Mouse (Mus musculus) ovary, adult 18-20 months (tissue): Measurements from ENCODE around the gene Dnm2.
"Not testable (repeated sequence)": the region's sequence is repeated elsewhere in the genome, so short reads cannot be mapped to it uniquely, and the experiment has no call there.

Experiments used
- DNase-seq: peaks from one replicate; pipeline ENCODE4 v3.0.0; 2022; ENCODE audit warnings: low spot score, mixed read lengths

Dnm2 gene

GRCm38 (mm10) chr9:21505767-21506166 is 81.1 kb downstream of the Dnm2 start:
- no peak for DNase-seq

DNA sequence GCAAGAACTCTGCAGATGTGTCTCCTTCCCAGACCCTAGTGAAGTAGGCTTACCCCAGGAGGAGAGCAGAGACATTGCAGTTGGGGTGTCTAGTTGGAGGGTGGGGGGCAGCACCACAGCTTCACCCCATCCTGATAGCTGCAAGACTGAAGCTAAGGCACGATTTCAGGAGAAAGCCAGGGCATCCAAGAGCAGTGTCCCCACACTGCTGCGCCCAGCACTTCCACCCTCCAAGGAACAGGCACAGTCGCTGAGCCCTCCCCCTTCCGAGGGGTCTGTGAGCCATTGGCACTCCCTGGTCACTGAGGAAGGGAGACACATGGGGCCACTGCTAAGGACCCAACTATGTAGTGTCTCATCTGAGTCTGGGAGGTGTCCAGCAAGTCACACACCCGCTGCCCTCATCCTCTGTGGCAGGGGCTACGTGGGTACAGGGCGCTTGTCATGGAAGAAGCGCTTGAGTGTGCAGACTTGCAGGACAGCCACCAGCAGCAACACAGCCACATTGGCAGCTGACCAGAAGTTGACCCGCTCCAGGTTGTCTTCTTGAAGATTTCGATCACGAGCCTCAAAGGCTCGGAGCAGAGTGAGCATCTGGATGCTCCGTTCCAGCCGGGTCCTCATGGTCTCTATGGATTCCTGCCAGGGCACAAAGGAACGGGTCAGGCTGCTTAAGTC is 83.2 kb downstream of the Dnm2 start:
- DNase-seq: no peak

- DNase-seq: no peak
Observed at GRCm38 (mm10) chr9:21508871-21509404, 84.2 kb downstream of the Dnm2 start.

DNA sequence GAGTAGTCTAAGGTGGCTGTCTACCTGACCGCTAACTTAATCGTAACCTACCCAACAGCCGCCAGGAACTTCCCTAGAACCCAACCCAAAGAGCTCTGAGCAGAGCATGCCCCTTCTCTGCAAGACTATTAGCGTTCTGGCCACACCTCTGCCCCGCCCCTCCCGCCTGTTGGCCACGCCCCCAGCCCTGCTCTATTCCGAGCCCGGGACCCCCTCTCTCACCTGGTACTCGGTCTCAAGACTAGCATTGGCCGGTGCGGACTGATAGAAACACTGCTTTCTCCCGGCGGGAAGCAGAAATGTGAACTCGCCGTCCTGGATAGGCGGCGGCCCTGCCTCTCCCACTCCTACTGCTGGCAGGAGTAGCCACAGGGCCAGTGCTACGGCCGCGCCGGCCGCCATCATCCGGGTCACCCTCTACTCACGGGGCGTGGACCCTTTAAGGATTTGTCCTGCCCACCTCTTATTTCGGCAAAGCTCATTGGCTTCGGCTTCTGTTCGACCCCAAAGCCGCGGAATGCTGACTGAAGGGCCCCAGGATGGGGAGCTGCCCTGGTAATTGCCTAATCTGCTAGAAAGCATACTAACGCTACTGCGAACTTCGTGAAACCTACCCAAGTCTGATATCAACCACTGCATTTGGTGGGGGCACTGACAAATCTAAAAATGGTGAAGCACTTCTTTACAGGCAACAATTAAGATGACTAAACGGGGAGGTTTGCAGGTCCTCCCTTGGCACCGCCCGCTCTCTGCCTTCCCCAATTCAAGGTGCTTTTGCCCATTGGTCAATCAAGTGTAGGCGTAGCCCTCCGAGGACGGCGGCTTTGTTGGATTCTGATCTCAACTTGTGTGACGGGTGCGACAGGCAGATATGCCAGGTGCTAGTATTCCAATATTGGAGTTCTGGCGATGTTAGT is 85.3 kb downstream of the Dnm2 start, which contains the start of gene Tmed1:
Gene Tmed1 (minus strand): TSS at position 481 of the 917 bp plus-strand sequence.
- peak; percentile 90 for DNase-seq

DNA sequence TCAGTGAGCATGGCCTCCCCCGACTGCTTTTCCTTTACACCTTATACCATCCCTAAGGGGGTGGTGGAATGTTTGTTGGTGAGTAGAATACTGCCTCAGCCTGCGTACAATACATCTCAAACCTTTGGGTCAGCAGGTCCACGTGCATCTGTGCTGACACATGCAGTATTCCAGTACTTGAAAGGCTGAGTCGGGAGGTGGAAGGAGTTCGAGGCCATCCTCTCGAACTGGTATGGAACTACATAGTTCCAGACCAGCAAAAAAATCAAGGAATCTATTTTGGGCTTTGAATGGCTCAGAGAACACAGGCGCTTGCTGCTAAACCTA is 85.9 kb downstream of the Dnm2 start:
- DNase-seq: no peak

DNA sequence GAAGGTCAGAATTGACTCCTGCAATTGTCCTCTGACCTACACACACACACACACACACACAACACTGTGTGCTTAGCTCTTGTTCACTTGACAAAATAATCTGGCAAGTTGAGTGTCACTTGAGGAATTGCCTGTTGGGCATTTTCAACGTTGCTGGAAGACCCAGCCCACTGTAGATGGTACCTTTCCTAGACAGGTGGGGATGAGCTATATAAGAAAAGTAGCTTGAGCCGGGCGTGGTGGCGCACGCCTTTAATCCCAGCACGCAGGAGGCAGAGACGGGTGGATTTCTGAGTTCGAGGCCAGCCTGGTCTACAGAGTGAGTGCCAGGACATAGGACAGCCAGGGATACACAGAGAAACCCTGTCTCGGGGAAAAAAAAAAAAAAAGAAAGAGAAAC is 86.3 kb downstream of the Dnm2 start:
- no peak for DNase-seq

GRCm38 (mm10) chr9:21513466-21513865 is 88.8 kb downstream of the Dnm2 start:
- DNase-seq: no peak

GRCm38 (mm10) chr9:21517947-21518495 is 93.3 kb downstream of the Dnm2 start:
- DNase-seq: no peak

DNA sequence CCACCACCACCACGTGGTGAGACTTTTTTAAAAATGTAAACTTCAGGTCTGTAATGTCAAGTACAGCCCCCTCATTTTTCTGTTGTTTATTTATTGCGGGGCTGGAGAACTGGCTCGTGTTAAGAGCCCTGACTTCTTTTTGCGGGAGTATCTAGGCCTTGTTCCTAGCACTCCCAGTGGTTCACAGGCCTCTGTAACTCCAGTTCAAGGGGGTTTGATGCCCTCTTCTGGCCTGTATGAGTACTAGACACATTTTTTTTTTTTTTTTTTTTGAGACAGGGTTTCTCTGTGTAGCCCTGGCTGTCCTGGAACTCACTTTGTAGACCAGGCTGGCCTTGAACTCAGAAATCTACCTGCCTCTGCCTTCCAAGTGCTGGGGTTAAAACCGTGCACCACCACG is 94.0 kb downstream of the Dnm2 start:
- DNase-seq: not testable (repeated sequence)

DNA sequence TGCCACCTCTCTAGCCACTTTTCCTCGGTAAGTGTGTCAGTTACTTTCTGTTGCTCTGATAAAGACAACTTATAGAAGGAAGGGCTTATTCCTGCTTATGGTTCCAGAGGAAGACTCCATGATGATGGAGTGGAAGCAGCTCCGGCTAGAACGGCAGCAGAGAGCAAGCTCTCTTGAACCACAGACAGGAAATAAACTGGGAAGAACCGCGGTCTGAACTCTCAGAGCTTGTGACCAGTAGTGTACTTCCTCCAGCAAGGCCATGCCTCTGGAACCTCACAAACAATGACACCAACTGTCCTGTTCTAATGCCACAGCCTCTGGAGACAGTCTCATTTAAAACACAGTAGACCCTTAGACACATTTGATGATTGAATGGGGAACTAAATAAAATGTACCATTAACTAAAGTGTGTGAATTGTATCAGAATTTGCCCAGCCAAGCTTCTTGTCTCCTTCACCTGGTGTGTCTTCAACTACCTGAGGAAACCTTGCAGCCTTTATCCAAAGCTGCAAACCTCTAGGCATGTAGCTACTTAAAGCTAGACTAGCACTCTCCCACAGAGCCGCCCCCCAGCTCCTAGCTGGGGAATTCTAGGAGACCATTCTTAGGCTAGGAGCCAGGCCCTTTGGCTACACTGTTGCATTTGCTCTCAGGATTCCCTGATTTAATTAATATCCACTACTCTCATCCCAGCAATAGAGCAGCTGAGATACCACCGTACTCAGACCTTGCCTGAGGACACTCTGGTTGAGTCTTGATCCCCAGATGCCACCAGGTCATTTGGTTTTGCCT is 100.6 kb downstream of the Dnm2 start:
- no peak for DNase-seq

DNA sequence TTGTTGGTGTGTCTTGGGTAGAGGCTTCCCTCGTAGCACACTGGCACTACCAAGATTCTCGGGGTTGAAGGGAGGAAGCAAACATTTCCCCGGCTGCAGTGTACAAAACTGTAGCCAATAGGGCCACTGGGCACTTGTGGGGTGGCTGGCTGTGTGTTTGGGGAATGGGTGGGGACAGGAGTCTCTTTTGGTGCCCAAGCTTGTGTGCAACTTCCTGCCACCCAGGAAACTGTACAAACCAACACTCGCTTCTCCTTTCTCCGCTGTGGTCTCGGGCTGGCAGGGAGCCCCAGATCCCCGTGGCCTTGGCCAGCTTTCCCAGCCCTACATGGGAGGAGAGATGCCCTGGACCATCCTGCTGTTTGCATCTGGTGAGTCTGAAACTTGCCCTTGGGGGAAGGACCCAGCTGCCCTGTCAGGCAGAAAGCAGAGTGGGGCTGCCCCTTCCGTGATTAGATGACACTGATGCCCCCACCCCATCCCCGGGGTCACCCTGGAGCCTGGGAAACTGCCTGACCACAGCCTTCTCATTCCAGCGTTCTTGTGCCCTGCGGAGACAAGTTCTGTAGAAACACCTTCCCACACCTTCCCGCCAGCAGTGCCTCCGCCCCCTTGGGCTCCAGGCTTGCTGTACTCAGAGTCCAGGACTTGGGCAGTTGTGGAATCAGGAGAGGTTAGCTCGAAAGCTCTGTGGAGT is 101.4 kb downstream of the Dnm2 start, which contains the start of gene AB124611:
Gene AB124611 (plus strand): TSS at position 240 of the 697 bp plus-strand sequence.
- DNase-seq: no peak

- DNase-seq: no peak
Observed at GRCm38 (mm10) chr9:21526634-21526944, 101.9 kb downstream of the Dnm2 start.

DNA sequence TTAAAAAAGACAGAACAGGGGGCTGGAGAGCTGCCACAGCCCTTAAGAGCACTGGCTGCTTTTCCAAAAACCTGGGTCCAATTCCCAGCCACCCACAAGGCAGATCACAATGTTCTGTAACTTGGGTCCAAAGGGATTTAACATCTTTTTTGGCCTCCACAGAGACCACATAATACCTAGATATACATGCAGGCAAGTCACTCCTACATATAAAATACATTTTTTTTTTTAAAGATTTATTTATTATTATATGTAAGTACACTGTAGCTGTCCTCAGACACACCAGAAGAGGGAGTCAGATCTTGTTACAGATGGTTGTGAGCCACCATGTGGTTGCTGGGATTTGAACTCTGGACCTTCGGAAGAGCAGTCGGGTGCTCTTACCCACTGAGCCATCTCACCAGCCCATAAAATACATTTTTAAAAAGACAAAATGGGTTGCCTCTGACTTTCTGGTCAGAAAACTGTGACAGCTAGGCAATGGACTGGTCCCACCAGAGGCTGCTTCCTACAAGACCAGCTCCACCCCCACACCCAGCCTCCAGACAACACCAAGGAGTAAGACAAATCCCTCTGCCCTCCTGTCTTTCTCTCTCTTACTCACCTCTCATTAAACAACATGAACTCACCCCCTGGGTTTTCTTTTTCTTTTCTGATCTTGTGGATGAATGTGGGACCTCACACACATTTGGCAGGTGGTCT is 102.5 kb downstream of the Dnm2 start:
- no peak for DNase-seq

GRCm38 (mm10) chr9:21527917-21528324 is 103.2 kb downstream of the Dnm2 start:
- DNase-seq: no peak

GRCm38 (mm10) chr9:21536501-21536900 is 111.8 kb downstream of the Dnm2 start:
- no peak for DNase-seq

DNA sequence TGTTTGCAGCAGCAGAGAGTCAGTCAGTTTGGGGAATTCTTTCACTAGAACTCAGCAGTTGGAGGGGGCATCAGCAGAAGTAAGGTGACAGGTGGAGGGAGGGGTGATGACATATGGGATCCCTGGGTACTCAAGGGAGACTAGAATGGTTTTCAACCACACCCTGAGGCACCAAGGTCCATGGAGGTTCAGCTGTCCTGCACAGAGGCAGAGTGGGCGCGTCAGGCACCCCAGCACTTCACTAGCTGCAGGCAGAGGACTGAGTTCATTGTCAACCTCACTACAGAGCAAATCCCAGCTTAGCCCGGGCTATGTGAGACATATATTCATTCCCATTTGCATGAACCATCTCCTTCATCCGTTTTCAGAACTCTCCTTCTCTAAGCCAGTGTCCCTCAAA is 112.3 kb downstream of the Dnm2 start:
- no peak for DNase-seq

GRCm38 (mm10) chr9:21539981-21540753 is 115.5 kb downstream of the Dnm2 start:
- no peak for DNase-seq

DNA sequence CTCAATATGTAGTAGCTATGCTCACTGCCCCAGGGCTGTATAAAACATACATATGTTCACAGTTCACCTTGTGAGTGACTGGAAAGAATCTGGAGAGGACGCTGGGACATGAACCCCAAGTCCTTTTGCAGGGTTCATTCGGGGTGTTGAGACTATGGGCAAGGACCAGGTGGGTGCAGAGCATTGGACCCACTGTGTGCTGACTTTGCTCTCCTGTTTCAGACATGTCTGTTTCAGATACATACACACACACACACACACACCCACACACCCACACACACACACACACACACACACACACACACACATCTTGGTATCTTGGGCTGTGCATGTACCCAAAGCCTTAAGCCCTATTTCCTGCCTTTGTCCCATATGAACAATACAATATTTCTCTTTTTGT is 117.3 kb downstream of the Dnm2 start:
- DNase-seq: not testable (repeated sequence)

GRCm38 (mm10) chr9:21545351-21545915 is 120.7 kb downstream of the Dnm2 start:
- no peak for DNase-seq
